Mouse (Mus musculus) CD4-positive, CD25-positive, alpha-beta regulatory T cell, adult 4 months (primary cell): ENCODE data around the gene Gopc. TPM values are rescaled to one million over a fixed set of nuclear protein-coding genes. Genes with fewer than 3 reads are reported as not detected.
"Not testable (repeated sequence)": the region's sequence is repeated elsewhere in the genome, so short reads cannot be mapped to it uniquely, and the experiment has no call there.

Experiments used
- ATAC-seq: one replicate; pipeline ENCODE4 v1.8.0; 2017
- polyA plus RNA-seq, 2 experiments: library from polyadenylated mRNA; unstranded; fragments of 100-300 nt; shearing (Covaris generic); gene quantifications; one replicate each; pipeline ENCODE4 v1.2.1; 2017

Gene Gopc
- polyA plus RNA-seq, 2 experiments from 2014 or later: 6.6 to 8.9 TPM

GRCm38 (mm10) chr10:52295934-52296333, 86.0 kb downstream of the Gopc start:
- no peak for ATAC-seq

- no peak for ATAC-seq
Measured at GRCm38 (mm10) chr10:52293921-52294577, 87.9 kb downstream of the Gopc start.

- ATAC-seq: not testable (repeated sequence)
Measured at GRCm38 (mm10) chr10:52292391-52292790, 89.5 kb downstream of the Gopc start.

GRCm38 (mm10) chr10:52289261-52289660, 92.7 kb downstream of the Gopc start:
- ATAC-seq: no peak

GRCm38 (mm10) chr10:52287852-52288533, 93.9 kb downstream of the Gopc start:
- no peak for ATAC-seq

Other genes with a start within 250 kb of the Gopc start
- not detected for gene Ros1, start 186.9 kb downstream of the Gopc start, polyA plus RNA-seq
- not detected for gene Dcbld1, start 148.5 kb downstream of the Gopc start, polyA plus RNA-seq
- not detected for gene Gm26741, start 23.4 kb downstream of the Gopc start, polyA plus RNA-seq
- gene Nepn, start 6.8 kb upstream of the Gopc start, polyA plus RNA-seq: not detected
- gene Nus1, start 35.4 kb upstream of the Gopc start, polyA plus RNA-seq: 1 to 10 TPM; 5.1 to 8.6 TPM